Mouse (Mus musculus): Measurements from ENCODE around the gene Prkcg.

GRCm38 (mm10) chr7:3343861-3344260 is 54.9 kb downstream of the Prkcg start:
- TF ChIP-seq POLR2A (IDR thresholded peaks at IDR 0.05; ENCODE audit: insufficient read depth, low read length) (no peak), CTCF (IDR thresholded peaks at IDR 0.05; ENCODE audit: low read depth, low read length) (no peak)

Measured in ES-Bruce4 (cell line).